Mouse (Mus musculus): Measurements from ENCODE around the gene Kazald1. TPM values are rescaled to one million over a fixed set of nuclear protein-coding genes. Genes with fewer than 3 reads are reported as not detected.

Gene Kazald1
- total and polyA plus RNA-seq, 2 experiments, result 1.1 to 1.2 TPM

DNA sequence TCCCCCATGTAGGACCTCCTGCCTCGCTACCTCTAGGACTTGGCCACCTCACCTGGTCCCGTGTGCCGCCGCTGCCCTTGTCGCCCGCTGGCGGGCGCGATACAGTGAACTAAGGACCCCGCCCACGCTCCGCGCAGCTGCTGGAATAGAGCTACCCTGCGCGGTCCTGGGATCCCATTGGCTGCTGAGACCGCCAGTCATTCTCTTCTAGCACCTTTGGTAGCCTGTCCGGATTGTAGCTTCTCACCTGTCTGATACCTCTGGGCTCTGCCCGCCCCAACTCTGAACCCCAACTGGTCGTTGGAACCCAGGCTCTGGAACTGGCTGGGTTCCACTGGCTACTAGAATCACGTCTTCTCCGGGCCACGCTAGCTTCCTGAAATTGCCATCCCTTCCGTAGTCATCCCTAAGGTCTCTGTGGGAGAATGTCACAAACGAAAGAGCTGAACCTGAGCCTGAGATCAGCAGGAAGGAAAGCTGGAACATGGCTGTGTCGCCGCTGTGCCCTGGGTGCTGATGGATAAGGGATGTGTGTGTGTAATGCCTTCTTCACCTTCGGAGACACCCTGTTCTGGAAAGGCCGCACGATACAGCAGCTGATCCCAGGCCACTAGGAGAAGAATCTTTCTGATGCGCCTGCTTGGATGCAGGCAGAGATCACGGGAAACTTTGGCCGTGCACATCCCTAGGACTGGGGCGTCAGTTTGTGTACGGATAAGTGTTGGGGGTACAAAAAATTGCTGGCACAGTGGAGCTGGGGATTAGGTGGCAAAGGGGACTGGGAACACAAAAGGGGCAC lies 28.3 kb upstream of the Kazald1 start:
- WGBS, result 4% methylated on average over 34 of the region's 34 CpGs
- Histone ChIP-seq H3K4me1 (ENCODE audit: control insufficient read depth, insufficient read depth, low read length) (peaks cover 8% of the 10 kb centered on the region), H3K4me3 (ENCODE audit: insufficient read depth, low read depth, low read length) (peak overlapping the region; percentile 19), H3K27me3 (ENCODE audit: control insufficient read depth, insufficient read depth, low read length) (peaks cover 3% of the 10 kb centered on the region; the same call in 1 of the 2 replicates), H3K27ac (replicated peaks; ENCODE audit: insufficient read depth, low read depth, low read length) (0 out of 2 replicates have a peak overlapping the region, but pooled peaks have one; percentile 1), H3K36me3 (ENCODE audit: control insufficient read depth, insufficient read depth, low read length) (no peaks in the 10 kb centered on the region), H3K79me2 (ENCODE audit: control insufficient read depth, insufficient read depth, low read length) (no peaks in the 10 kb centered on the region), H3K9ac (ENCODE audit: low read depth, low read length) (peak overlapping the region; percentile 13; the same call in 1 of the 2 replicates)
- TF ChIP-seq POLR2A (IDR thresholded peaks at IDR 0.05; ENCODE audit: extremely low read depth, insufficient read depth, low read length) (no peak), CTCF (IDR thresholded peaks at IDR 0.05; ENCODE audit: low read depth, low read length) (peak; percentile 12; the same call in 1 of the 2 replicates)
- no peak for DNase-seq (ENCODE audit: extremely low read depth, low read depth, low spot score)

DNA sequence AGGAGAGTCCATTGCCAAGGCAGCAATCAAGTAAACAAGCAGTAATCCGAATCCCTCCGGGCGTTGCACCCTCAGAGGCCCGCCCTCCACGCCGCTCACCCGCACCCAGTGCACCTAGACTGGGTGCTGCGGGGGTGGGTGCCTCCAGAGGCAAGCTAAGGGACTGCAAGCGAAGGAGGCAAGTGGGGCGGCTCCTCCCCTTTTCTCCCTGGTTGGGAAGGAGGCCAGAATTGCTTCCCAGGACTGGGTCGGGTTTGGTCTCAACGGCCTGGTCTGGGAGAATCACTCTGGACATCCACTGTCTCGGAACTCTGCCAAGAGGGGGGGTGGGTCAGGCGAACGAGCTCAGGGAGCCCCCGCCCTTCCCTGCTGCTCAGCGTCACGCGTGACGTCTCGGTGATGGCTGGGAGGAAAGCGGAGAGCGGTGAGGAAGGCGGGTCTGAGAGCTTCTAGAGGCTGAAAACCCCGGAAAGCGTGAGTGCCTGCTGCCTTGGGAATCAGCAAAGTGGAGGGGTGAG lies 27.6 kb upstream of the Kazald1 start, which contains the start of gene Sfxn3:
TSS of gene Sfxn3 (plus strand) at position 87 of the 518 bp plus-strand sequence.
- Histone ChIP-seq H3K27ac (replicated peaks; ENCODE audit: insufficient read depth, low read depth, low read length) (peak within 1 kb of the TSS; percentile 38), H3K36me3 (ENCODE audit: control insufficient read depth, insufficient read depth, low read length) (no peaks in the 10 kb centered on the region), H3K4me3 (ENCODE audit: insufficient read depth, low read depth, low read length) (peak within 1 kb of the TSS; percentile 52), H3K79me2 (ENCODE audit: control insufficient read depth, insufficient read depth, low read length) (no peaks in the 10 kb centered on the region), H3K27me3 (ENCODE audit: control insufficient read depth, insufficient read depth, low read length) (peaks cover 3% of the 10 kb centered on the region; the same call in 1 of the 2 replicates), H3K4me1 (ENCODE audit: control insufficient read depth, insufficient read depth, low read length) (peaks cover 8% of the 10 kb centered on the region), H3K9ac (ENCODE audit: low read depth, low read length) (peak within 1 kb of the TSS; percentile 53)
- WGBS, result 1% methylated on average over 26 of the region's 26 CpGs
- DNase-seq (ENCODE audit: extremely low read depth, low read depth, low spot score), result peak; percentile 46
- TF ChIP-seq CTCF (IDR thresholded peaks at IDR 0.05; ENCODE audit: low read depth, low read length), result peak; percentile 75
- TF ChIP-seq POLR2A (IDR thresholded peaks at IDR 0.05; ENCODE audit: extremely low read depth, insufficient read depth, low read length), result no peak

DNA sequence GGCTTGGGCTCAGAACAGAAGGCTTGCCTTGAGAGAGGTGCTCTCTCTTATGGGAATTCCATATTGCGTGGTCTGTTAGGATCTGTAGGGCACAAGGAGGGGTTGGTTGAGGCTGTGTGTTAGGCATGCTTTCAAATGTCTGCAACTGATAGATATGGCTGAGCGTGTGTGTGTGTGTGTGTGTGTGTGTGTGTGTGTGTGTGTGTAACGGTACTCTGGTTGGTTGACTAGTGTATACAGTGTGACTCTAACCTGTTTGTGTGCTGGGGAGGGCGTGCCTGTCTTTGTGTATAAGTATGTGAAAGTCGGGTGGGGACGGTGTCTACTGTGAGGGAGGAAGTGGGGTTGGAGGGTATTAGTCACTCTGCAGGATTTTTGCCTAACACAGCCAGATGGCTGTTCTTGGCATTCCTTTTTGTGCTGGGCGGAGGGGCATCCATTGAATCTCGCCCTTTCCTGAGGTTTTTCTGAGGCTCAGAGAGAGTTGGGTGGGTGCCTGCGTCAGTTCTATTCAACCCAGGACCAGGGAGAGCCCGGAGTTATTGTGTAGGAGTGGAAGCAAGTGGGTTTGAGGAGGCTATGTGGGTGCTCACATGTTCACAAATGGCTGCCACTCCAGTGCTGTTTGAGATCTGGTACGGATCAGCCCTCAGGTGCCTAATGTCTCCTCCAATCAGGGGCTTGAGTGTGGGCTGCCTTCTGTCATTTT lies 27.0 kb upstream of the Kazald1 start:
- no peaks in the 10 kb centered on the region for H3K79me2 ChIP-seq (ENCODE audit: control insufficient read depth, insufficient read depth, low read length)
- 53% methylated on average over 11 of the region's 11 CpGs for WGBS
- H3K27ac ChIP-seq (replicated peaks; ENCODE audit: insufficient read depth, low read depth, low read length), result peak overlapping the region; percentile 38
- peak overlapping the region; percentile 53 for H3K9ac ChIP-seq (ENCODE audit: low read depth, low read length)
- H3K27me3 ChIP-seq (ENCODE audit: control insufficient read depth, insufficient read depth, low read length), result peaks cover 3% of the 10 kb centered on the region; the same call in 1 of the 2 replicates
- H3K4me1 ChIP-seq (ENCODE audit: control insufficient read depth, insufficient read depth, low read length), result peaks cover 8% of the 10 kb centered on the region
- no peaks in the 10 kb centered on the region for H3K36me3 ChIP-seq (ENCODE audit: control insufficient read depth, insufficient read depth, low read length)
- H3K4me3 ChIP-seq (ENCODE audit: insufficient read depth, low read depth, low read length), result peak overlapping the region; percentile 52
- no peak for TF ChIP-seq CTCF (IDR thresholded peaks at IDR 0.05; ENCODE audit: low read depth, low read length)
- TF ChIP-seq POLR2A (IDR thresholded peaks at IDR 0.05; ENCODE audit: extremely low read depth, insufficient read depth, low read length), result no peak
- DNase-seq (ENCODE audit: extremely low read depth, low read depth, low spot score), result no peak

DNA sequence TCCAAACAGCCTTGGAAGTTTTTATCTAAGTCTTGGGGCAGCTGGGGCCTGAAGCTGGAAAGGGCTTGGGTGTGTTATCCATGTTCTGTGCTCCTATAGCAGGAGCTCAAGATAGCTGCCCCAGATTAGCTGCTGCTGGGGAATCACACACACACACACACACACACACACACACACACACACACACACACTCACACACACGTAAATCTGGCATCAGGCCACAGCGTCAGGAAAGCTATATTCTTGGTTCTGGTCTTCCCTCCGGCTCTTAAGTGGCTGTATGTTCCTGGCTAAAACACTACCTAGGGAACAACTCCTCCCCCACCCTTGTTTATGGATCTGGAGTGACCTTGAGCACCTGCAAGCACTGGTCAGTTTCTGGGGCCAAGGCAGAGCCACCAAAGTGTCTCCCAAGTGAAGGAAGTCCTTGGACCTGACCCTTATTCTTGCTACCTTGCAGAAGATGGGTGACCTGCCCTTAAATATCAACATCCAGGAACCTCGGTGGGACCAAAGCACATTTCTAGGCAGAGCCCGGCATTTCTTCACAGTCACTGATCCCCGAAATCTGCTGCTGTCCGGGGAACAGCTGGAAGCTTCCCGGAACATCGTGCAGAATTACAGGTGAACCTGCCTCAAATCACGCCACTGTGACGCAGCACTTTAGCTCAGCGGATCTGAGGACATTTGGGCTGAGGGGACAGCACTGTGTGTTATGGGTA lies 26.2 kb upstream of the Kazald1 start:
- H3K4me1 ChIP-seq (ENCODE audit: control insufficient read depth, insufficient read depth, low read length), result peaks cover 8% of the 10 kb centered on the region
- no peak overlapping the region for H3K4me3 ChIP-seq (ENCODE audit: insufficient read depth, low read depth, low read length)
- H3K79me2 ChIP-seq (ENCODE audit: control insufficient read depth, insufficient read depth, low read length), result no peaks in the 10 kb centered on the region
- H3K36me3 ChIP-seq (ENCODE audit: control insufficient read depth, insufficient read depth, low read length), result no peaks in the 10 kb centered on the region
- H3K27ac ChIP-seq (replicated peaks; ENCODE audit: insufficient read depth, low read depth, low read length), result no peak overlapping the region
- H3K27me3 ChIP-seq (ENCODE audit: control insufficient read depth, insufficient read depth, low read length), result peaks cover 3% of the 10 kb centered on the region; the same call in 1 of the 2 replicates
- TF ChIP-seq POLR2A (IDR thresholded peaks at IDR 0.05; ENCODE audit: extremely low read depth, insufficient read depth, low read length) (no peak), CTCF (IDR thresholded peaks at IDR 0.05; ENCODE audit: low read depth, low read length) (no peak)
- no peak for DNase-seq (ENCODE audit: extremely low read depth, low read depth, low spot score)
- WGBS, result 75% methylated on average over 12 of the region's 12 CpGs
- H3K9ac ChIP-seq (ENCODE audit: low read depth, low read length), result no peak overlapping the region

DNA sequence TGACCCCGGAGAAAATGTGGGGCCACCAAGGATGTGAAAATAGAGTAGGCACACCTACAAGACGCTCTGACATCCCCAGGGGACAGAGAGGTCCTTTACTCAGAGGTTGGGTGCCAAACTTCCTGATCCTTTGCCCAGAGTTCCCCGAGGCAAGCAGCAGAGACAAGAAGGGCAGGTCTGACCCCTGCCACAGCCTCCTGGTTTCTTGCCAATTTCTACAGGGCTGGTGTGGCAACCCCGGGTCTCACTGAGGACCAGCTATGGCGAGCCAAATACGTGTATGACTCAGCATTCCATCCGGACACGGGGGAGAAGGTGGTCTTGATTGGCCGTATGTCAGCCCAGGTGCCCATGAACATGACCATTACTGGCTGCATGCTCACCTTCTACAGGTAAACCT lies 25.5 kb upstream of the Kazald1 start:
- H3K27ac ChIP-seq (replicated peaks; ENCODE audit: insufficient read depth, low read depth, low read length), result no peak overlapping the region

More for the DNA sequence above, 25.5 kb upstream of the Kazald1 start:
- H3K27me3 ChIP-seq (ENCODE audit: control insufficient read depth, insufficient read depth, low read length), result peaks cover 3% of the 10 kb centered on the region; the same call in 1 of the 2 replicates
- H3K36me3 ChIP-seq (ENCODE audit: control insufficient read depth, insufficient read depth, low read length), result no peaks in the 10 kb centered on the region
- 58% methylated on average over 9 of the region's 9 CpGs for WGBS
- H3K9ac ChIP-seq (ENCODE audit: low read depth, low read length), result no peak overlapping the region
- H3K79me2 ChIP-seq (ENCODE audit: control insufficient read depth, insufficient read depth, low read length), result no peaks in the 10 kb centered on the region
- TF ChIP-seq CTCF (IDR thresholded peaks at IDR 0.05; ENCODE audit: low read depth, low read length) (no peak), POLR2A (IDR thresholded peaks at IDR 0.05; ENCODE audit: extremely low read depth, insufficient read depth, low read length) (no peak)
- H3K4me1 ChIP-seq (ENCODE audit: control insufficient read depth, insufficient read depth, low read length), result peaks cover 8% of the 10 kb centered on the region
- DNase-seq (ENCODE audit: extremely low read depth, low read depth, low spot score), result no peak
- no peak overlapping the region for H3K4me3 ChIP-seq (ENCODE audit: insufficient read depth, low read depth, low read length)

Measured in liver, adult 2 months (tissue).